Mouse (Mus musculus) forebrain, embryonic 14.5 days (tissue): ENCODE data around the gene Zswim7. TPM values are rescaled to one million over a fixed set of nuclear protein-coding genes. Genes with fewer than 3 reads are reported as not detected.
A peak's percentile ranks its signal among the peaks of the same experiment; 100 is the strongest.

Source experiments
- ATAC-seq: fragments of 200-750 bp; cut with Nextera tagmentation; 2 replicates; pipeline ENCODE4 v1.8.0; 2017; ENCODE audit warnings: mild to moderate bottlenecking, moderate library complexity
- DNase-seq: peaks from one replicate; pipeline ENCODE4 v3.0.0-alpha.2; 2015; ENCODE audit warnings: low spot score
- H3K27ac ChIP-seq: fragments of 300-500 bp; sonication (generic); 2 replicates; pipeline ENCODE4 v1.5.1; 2014; ENCODE audit warnings: low read depth, mild to moderate bottlenecking, control low read depth, low read length, moderate library complexity
- H3K27me3 ChIP-seq: fragments of 300-500 bp; sonication (generic); replicated peaks from 2 replicates; pipeline ENCODE4 v1.6.1; 2014; ENCODE audit warnings: low read length, control low read depth, mixed read lengths; ENCODE audit not compliant: control insufficient read depth, insufficient read depth
- H3K36me3 ChIP-seq: fragments of 300-500 bp; sonication (generic); 2 replicates; pipeline ENCODE4 v1.6.1; 2014; ENCODE audit warnings: low read length, control low read depth; ENCODE audit not compliant: control insufficient read depth, insufficient read depth
- H3K4me1 ChIP-seq: fragments of 300-500 bp; sonication (generic); 2 replicates; pipeline ENCODE4 v1.6.1; 2014; ENCODE audit warnings: antibody characterized with exemption, low read length, control low read depth; ENCODE audit not compliant: control insufficient read depth, insufficient read depth
- H3K4me2 ChIP-seq: fragments of 300-500 bp; sonication (generic); 2 replicates; pipeline ENCODE4 v1.6.1; 2014; ENCODE audit warnings: mild to moderate bottlenecking, control low read depth, low read length
- H3K4me3 ChIP-seq: fragments of 300-500 bp; sonication (generic); 2 replicates; pipeline ENCODE4 v1.5.1; 2014; ENCODE audit warnings: low read depth, low read length, control low read depth
- H3K9ac ChIP-seq: fragments of 300-500 bp; sonication (generic); 2 replicates; pipeline ENCODE4 v1.6.1; 2014; ENCODE audit warnings: mild to moderate bottlenecking, low read length, control low read depth, moderate library complexity
- H3K9me3 ChIP-seq: fragments of 300-500 bp; sonication (generic); replicated peaks from 2 replicates; pipeline ENCODE4 v1.6.1; 2016; ENCODE audit warnings: low read length, control low read depth, mixed read lengths; ENCODE audit not compliant: control insufficient read depth
- WGBS: fragments of 180-500 bp; shearing (Covaris S2); extraction: QIAGEN DNeasy Blood & Tissue Kit; methylation state at CpG from one replicate; pipeline ENCODE4 v1.1.7; 2014; 5-methylcytosine and 5-hydroxymethylcytosine counted together
- polyA plus RNA-seq: library from polyadenylated mRNA; unstranded; fragments of >200 nt; fragmentation: Nextera tagmentation; extraction: Ambion mirVana; gene quantifications from 2 replicates; pipeline ENCODE4 v1.2.1, GENCODE M21; 2014

Gene Zswim7
- polyA plus RNA-seq, 1 experiment from 2014 or later, result 14.8 TPM

GRCm38 (mm10) chr11:62248401-62249244 lies 32.6 kb downstream of the Zswim7 start, which contains the start of gene Adora2b:
TSS of gene Adora2b (plus strand) at chr11:62248984.
- peak; percentile 74 for DNase-seq
- Histone ChIP-seq H3K4me3 (peak within 1 kb of the TSS; percentile 58), H3K4me2 (peak within 1 kb of the TSS; percentile 98), H3K4me1 (peaks cover 8% of the 10 kb centered on the region; the same call in 1 of the 2 replicates), H3K27ac (no peak within 1 kb of the TSS), H3K9me3 (no peaks in the 10 kb centered on the region), H3K36me3 (no peaks in the 10 kb centered on the region), H3K9ac (peak within 1 kb of the TSS; percentile 57), H3K27me3 (peaks cover 30% of the 10 kb centered on the region)
- peak; percentile 91 for ATAC-seq
- WGBS, result under 1% methylated on average over 69 of the region's 69 CpGs

- Histone ChIP-seq H3K9ac (peak overlapping the region; percentile 57), H3K27ac (no peak overlapping the region), H3K9me3 (no peaks in the 10 kb centered on the region), H3K4me3 (peak overlapping the region; percentile 58), H3K4me1 (peaks cover 8% of the 10 kb centered on the region; the same call in 1 of the 2 replicates), H3K36me3 (no peaks in the 10 kb centered on the region), H3K4me2 (peak overlapping the region; percentile 98), H3K27me3 (peaks cover 30% of the 10 kb centered on the region)
- no peak for ATAC-seq
- no peak for DNase-seq
- WGBS, result 43% methylated on average over 18 of the region's 18 CpGs
These were observed 33.3 kb downstream of the Zswim7 start for GRCm38 (mm10) chr11:62247759-62248400.

- Histone ChIP-seq H3K4me1 (peaks cover 4% of the 10 kb centered on the region; the same call in 1 of the 2 replicates), H3K27me3 (peaks cover 17% of the 10 kb centered on the region), H3K4me3 (no peak overlapping the region), H3K27ac (no peak overlapping the region), H3K9ac (no peak overlapping the region), H3K4me2 (no peak overlapping the region), H3K36me3 (no peaks in the 10 kb centered on the region), H3K9me3 (no peaks in the 10 kb centered on the region)
- DNase-seq, result no peak
- WGBS, result 81% methylated on average over 4 of the region's 4 CpGs
- no peak for ATAC-seq
These were observed 36.7 kb downstream of the Zswim7 start for GRCm38 (mm10) chr11:62244471-62244870.

GRCm38 (mm10) chr11:62243871-62244270 lies 37.3 kb downstream of the Zswim7 start:
- H3K36me3 ChIP-seq, result no peaks in the 10 kb centered on the region
- ATAC-seq, result no peak
- H3K9ac ChIP-seq, result no peak overlapping the region
- H3K27me3 ChIP-seq, result peaks cover 11% of the 10 kb centered on the region
- H3K4me2 ChIP-seq, result no peak overlapping the region
- H3K27ac ChIP-seq, result no peak overlapping the region
- no peak overlapping the region for H3K4me3 ChIP-seq
- no peaks in the 10 kb centered on the region for H3K9me3 ChIP-seq
- 90% methylated on average over 8 of the region's 8 CpGs for WGBS
- peaks cover 2% of the 10 kb centered on the region; the same call in 1 of the 2 replicates for H3K4me1 ChIP-seq
- DNase-seq, result no peak

GRCm38 (mm10) chr11:62240631-62241261 lies 40.4 kb downstream of the Zswim7 start:
- H3K4me1 ChIP-seq, result no peaks in the 10 kb centered on the region
- H3K9ac ChIP-seq, result no peak overlapping the region
- no peak overlapping the region for H3K4me3 ChIP-seq
- WGBS, result 83% methylated on average over 12 of the region's 12 CpGs
- ATAC-seq, result no peak
- no peak overlapping the region for H3K27ac ChIP-seq
- DNase-seq, result no peak
- no peaks in the 10 kb centered on the region for H3K27me3 ChIP-seq
- no peaks in the 10 kb centered on the region for H3K9me3 ChIP-seq
- no peaks in the 10 kb centered on the region for H3K36me3 ChIP-seq
- H3K4me2 ChIP-seq, result no peak overlapping the region

- Histone ChIP-seq H3K4me3 (no peak overlapping the region), H3K4me2 (no peak overlapping the region), H3K27me3 (no peaks in the 10 kb centered on the region), H3K27ac (no peak overlapping the region), H3K9me3 (no peaks in the 10 kb centered on the region), H3K9ac (no peak overlapping the region), H3K36me3 (peaks cover 4% of the 10 kb centered on the region; the same call in 1 of the 2 replicates), H3K4me1 (no peaks in the 10 kb centered on the region)
- DNase-seq (no peak), ATAC-seq (no peak)
- 82% methylated on average over 4 of the region's 4 CpGs for WGBS
These were observed 56.4 kb downstream of the Zswim7 start for GRCm38 (mm10) chr11:62224797-62225196.

- no peaks in the 10 kb centered on the region for H3K27me3 ChIP-seq
- H3K27ac ChIP-seq, result no peak overlapping the region
- no peak overlapping the region for H3K4me3 ChIP-seq
- WGBS, result 94% methylated on average over 7 of the region's 7 CpGs
- DNase-seq, result no peak
- no peaks in the 10 kb centered on the region for H3K4me1 ChIP-seq
- H3K9ac ChIP-seq, result no peak overlapping the region
- no peak overlapping the region for H3K4me2 ChIP-seq
- peaks cover 4% of the 10 kb centered on the region; the same call in 1 of the 2 replicates for H3K36me3 ChIP-seq
- no peak for ATAC-seq
- H3K9me3 ChIP-seq, result no peaks in the 10 kb centered on the region
These were observed 57.2 kb downstream of the Zswim7 start for GRCm38 (mm10) chr11:62223962-62224361.

GRCm38 (mm10) chr11:62223416-62223815 lies 57.8 kb downstream of the Zswim7 start:
- H3K9ac ChIP-seq, result no peak overlapping the region
- no peak overlapping the region for H3K4me2 ChIP-seq
- peaks cover 4% of the 10 kb centered on the region; the same call in 1 of the 2 replicates for H3K36me3 ChIP-seq
- H3K4me1 ChIP-seq, result no peaks in the 10 kb centered on the region
- no peaks in the 10 kb centered on the region for H3K27me3 ChIP-seq
- DNase-seq (no peak), ATAC-seq (no peak)
- no peaks in the 10 kb centered on the region for H3K9me3 ChIP-seq
- no peak overlapping the region for H3K4me3 ChIP-seq
- no peak overlapping the region for H3K27ac ChIP-seq
- WGBS, result 94% methylated on average over 5 of the region's 5 CpGs
